Mouse (Mus musculus) hindbrain, embryonic 15.5 days (tissue): Measurements from ENCODE around the gene Rps6ka1. TPM values are rescaled to one million over a fixed set of nuclear protein-coding genes. Genes with fewer than 3 reads are reported as not detected.
"Not testable (repeated sequence)": the region's sequence is repeated elsewhere in the genome, so short reads cannot be mapped to it uniquely, and the experiment has no call there.

Experiments used
- ATAC-seq: fragments of 200-750 bp; cut with Nextera tagmentation; 2 replicates; pipeline ENCODE4 v1.8.0; 2017; ENCODE audit warnings: low read depth, moderate number of reproducible peaks, moderate TSS enrichment; ENCODE audit not compliant: low FRiP score
- H3K27ac ChIP-seq: fragments of 300-500 bp; sonication (generic); replicated peaks from 2 replicates; pipeline ENCODE4 v1.5.1; 2015; ENCODE audit warnings: mild to moderate bottlenecking, inconsistent platforms
- H3K27me3 ChIP-seq: fragments of 300-500 bp; sonication (generic); 2 replicates; pipeline ENCODE4 v1.6.1; 2015; ENCODE audit warnings: control low read depth, inconsistent platforms
- H3K36me3 ChIP-seq: fragments of 300-500 bp; sonication (generic); 2 replicates; pipeline ENCODE4 v1.6.1; 2015; ENCODE audit warnings: control low read depth, inconsistent platforms
- H3K4me1 ChIP-seq: fragments of 300-500 bp; sonication (generic); replicated peaks from 2 replicates; pipeline ENCODE4 v1.6.1; 2015; ENCODE audit warnings: control low read depth, inconsistent platforms
- H3K4me2 ChIP-seq: fragments of 300-500 bp; sonication (generic); 2 replicates; pipeline ENCODE4 v1.6.1; 2015; ENCODE audit warnings: moderate library complexity, mild to moderate bottlenecking, inconsistent platforms
- H3K4me3 ChIP-seq: fragments of 300-500 bp; sonication (generic); 2 replicates; pipeline ENCODE4 v1.5.1; 2015; ENCODE audit warnings: mild to moderate bottlenecking, inconsistent platforms
- H3K9ac ChIP-seq: fragments of 300-500 bp; sonication (generic); 2 replicates; pipeline ENCODE4 v1.6.1; 2015; ENCODE audit warnings: inconsistent platforms
- H3K9me3 ChIP-seq: fragments of 300-500 bp; sonication (generic); 2 replicates; pipeline ENCODE4 v1.6.1; 2016; ENCODE audit warnings: control low read depth, inconsistent platforms
- WGBS: fragments of 180-500 bp; shearing (Covaris S2); methylation state at CpG from one replicate; pipeline ENCODE4 v1.1.7; 2015; 5-methylcytosine and 5-hydroxymethylcytosine counted together
- polyA plus RNA-seq: library from polyadenylated mRNA; unstranded; fragments of >200 nt; fragmentation: Nextera tagmentation; extraction: Ambion mirVana; gene quantifications from 2 replicates; pipeline ENCODE4 v1.2.1, GENCODE M21; 2015

Rps6ka1 gene
- polyA plus RNA-seq, 1 experiment from 2014 or later: 25.0 TPM

GRCm38 (mm10) chr4:133907086-133907485 is 19.5 kb upstream of the Rps6ka1 start:
- Histone ChIP-seq H3K27me3 (no peaks in the 10 kb centered on the region), H3K27ac (no peak overlapping the region), H3K9ac (no peak overlapping the region), H3K36me3 (no peaks in the 10 kb centered on the region), H3K4me3 (no peak overlapping the region), H3K9me3 (no peaks in the 10 kb centered on the region), H3K4me2 (no peak overlapping the region), H3K4me1 (peaks cover 11% of the 10 kb centered on the region)
- ATAC-seq: no peak
- WGBS: 72% methylated on average over 4 of the region's 4 CpGs

GRCm38 (mm10) chr4:133906336-133906735 is 18.7 kb upstream of the Rps6ka1 start:
- H3K36me3 ChIP-seq, H3K4me2 ChIP-seq, H3K27me3 ChIP-seq, H3K27ac ChIP-seq, H3K4me1 ChIP-seq, H3K9ac ChIP-seq, H3K4me3 ChIP-seq, ATAC-seq, H3K9me3 ChIP-seq: not testable (repeated sequence)
- whole genome bisulfite sequencing: 86% methylated on average over 4 of the region's 5 CpGs

GRCm38 (mm10) chr4:133905167-133905566 is 17.6 kb upstream of the Rps6ka1 start:
- no peak for ATAC-seq

GRCm38 (mm10) chr4:133904326-133904725 is 16.7 kb upstream of the Rps6ka1 start:
- H3K4me2 ChIP-seq: no peak overlapping the region
- no peaks in the 10 kb centered on the region for H3K4me1 ChIP-seq
- H3K9me3 ChIP-seq: no peaks in the 10 kb centered on the region
- no peaks in the 10 kb centered on the region for H3K36me3 ChIP-seq
- no peak overlapping the region for H3K27ac ChIP-seq
- ATAC-seq: no peak
- no peaks in the 10 kb centered on the region for H3K27me3 ChIP-seq
- WGBS: 88% methylated on average over 8 of the region's 8 CpGs
- no peak overlapping the region for H3K9ac ChIP-seq
- no peak overlapping the region for H3K4me3 ChIP-seq

More at GRCm38 (mm10) chr4:133905167-133905566, 17.6 kb upstream of the Rps6ka1 start:
- H3K9ac ChIP-seq: no peak overlapping the region
- no peaks in the 10 kb centered on the region for H3K36me3 ChIP-seq
- H3K27me3 ChIP-seq: no peaks in the 10 kb centered on the region
- H3K9me3 ChIP-seq: no peaks in the 10 kb centered on the region
- no peak overlapping the region for H3K27ac ChIP-seq
- WGBS: 73% methylated on average over 7 of the region's 7 CpGs
- H3K4me2 ChIP-seq: no peak overlapping the region
- H3K4me3 ChIP-seq: no peak overlapping the region
- H3K4me1 ChIP-seq: peaks cover 4% of the 10 kb centered on the region

- Histone ChIP-seq H3K4me3 (no peak overlapping the region), H3K27ac (no peak overlapping the region), H3K27me3 (no peaks in the 10 kb centered on the region), H3K9ac (no peak overlapping the region), H3K9me3 (no peaks in the 10 kb centered on the region), H3K4me1 (no peaks in the 10 kb centered on the region), H3K36me3 (no peaks in the 10 kb centered on the region), H3K4me2 (no peak overlapping the region)
- ATAC-seq: no peak
- WGBS: 67% methylated on average over 7 of the region's 7 CpGs
Measured at GRCm38 (mm10) chr4:133903372-133903771, 15.8 kb upstream of the Rps6ka1 start.

GRCm38 (mm10) chr4:133902510-133902909 is 14.9 kb upstream of the Rps6ka1 start:
- H3K9ac ChIP-seq: no peak overlapping the region
- H3K4me1 ChIP-seq: no peaks in the 10 kb centered on the region
- H3K36me3 ChIP-seq: no peaks in the 10 kb centered on the region
- no peak for ATAC-seq
- no peak overlapping the region for H3K4me3 ChIP-seq
- no peak overlapping the region for H3K4me2 ChIP-seq
- no peaks in the 10 kb centered on the region for H3K9me3 ChIP-seq
- H3K27ac ChIP-seq: no peak overlapping the region
- WGBS: 95% methylated on average over 2 of the region's 2 CpGs
- H3K27me3 ChIP-seq: no peaks in the 10 kb centered on the region

GRCm38 (mm10) chr4:133900887-133901286 is 13.3 kb upstream of the Rps6ka1 start:
- H3K9ac ChIP-seq: no peak overlapping the region
- no peak overlapping the region for H3K27ac ChIP-seq
- no peaks in the 10 kb centered on the region for H3K36me3 ChIP-seq
- H3K9me3 ChIP-seq: no peaks in the 10 kb centered on the region
- H3K4me1 ChIP-seq: no peaks in the 10 kb centered on the region
- no peak overlapping the region for H3K4me2 ChIP-seq
- H3K27me3 ChIP-seq: no peaks in the 10 kb centered on the region
- H3K4me3 ChIP-seq: no peak overlapping the region
- WGBS: 71% methylated on average over 6 of the region's 6 CpGs
- ATAC-seq: no peak

- no peak overlapping the region for H3K4me3 ChIP-seq
- no peak overlapping the region for H3K4me2 ChIP-seq
- 93% methylated on average over 6 of the region's 6 CpGs for WGBS
- no peak for ATAC-seq
- H3K9ac ChIP-seq: no peak overlapping the region
- no peak overlapping the region for H3K27ac ChIP-seq
- H3K27me3 ChIP-seq: no peaks in the 10 kb centered on the region
- H3K9me3 ChIP-seq: no peaks in the 10 kb centered on the region
- H3K36me3 ChIP-seq: no peaks in the 10 kb centered on the region
- H3K4me1 ChIP-seq: no peaks in the 10 kb centered on the region
Measured at GRCm38 (mm10) chr4:133900352-133900751, 12.8 kb upstream of the Rps6ka1 start.

- Histone ChIP-seq H3K27me3 (no peaks in the 10 kb centered on the region), H3K4me1 (no peaks in the 10 kb centered on the region), H3K9me3 (no peaks in the 10 kb centered on the region), H3K4me3 (no peak overlapping the region), H3K9ac (no peak overlapping the region), H3K4me2 (no peak overlapping the region), H3K27ac (no peak overlapping the region), H3K36me3 (no peaks in the 10 kb centered on the region)
- no peak for ATAC-seq
- WGBS: 73% methylated on average over 9 of the region's 9 CpGs
Measured at GRCm38 (mm10) chr4:133899241-133899800, 11.7 kb upstream of the Rps6ka1 start.

- H3K27me3 ChIP-seq: no peaks in the 10 kb centered on the region
- no peak overlapping the region for H3K9ac ChIP-seq
- H3K9me3 ChIP-seq: no peaks in the 10 kb centered on the region
- 18% methylated on average over 6 of the region's 6 CpGs for WGBS
- H3K27ac ChIP-seq: no peak overlapping the region
- no peaks in the 10 kb centered on the region for H3K4me1 ChIP-seq
- no peak for ATAC-seq
- H3K4me2 ChIP-seq: no peak overlapping the region
- H3K36me3 ChIP-seq: no peaks in the 10 kb centered on the region
- H3K4me3 ChIP-seq: no peak overlapping the region
Measured at GRCm38 (mm10) chr4:133898151-133898550, 10.6 kb upstream of the Rps6ka1 start.

GRCm38 (mm10) chr4:133897431-133897891 is 9.9 kb upstream of the Rps6ka1 start:
- no peaks in the 10 kb centered on the region for H3K4me1 ChIP-seq
- no peak overlapping the region for H3K4me2 ChIP-seq
- no peak overlapping the region for H3K4me3 ChIP-seq
- no peak for ATAC-seq
- H3K9me3 ChIP-seq: no peaks in the 10 kb centered on the region
- H3K27ac ChIP-seq: no peak overlapping the region
- H3K36me3 ChIP-seq: no peaks in the 10 kb centered on the region
- WGBS: 67% methylated on average over 11 of the region's 11 CpGs
- no peak overlapping the region for H3K9ac ChIP-seq
- H3K27me3 ChIP-seq: no peaks in the 10 kb centered on the region

- no peak for ATAC-seq
- Histone ChIP-seq H3K36me3 (no peaks in the 10 kb centered on the region), H3K4me2 (no peak overlapping the region), H3K27ac (no peak overlapping the region), H3K4me1 (no peaks in the 10 kb centered on the region), H3K27me3 (no peaks in the 10 kb centered on the region), H3K4me3 (no peak overlapping the region), H3K9ac (no peak overlapping the region), H3K9me3 (no peaks in the 10 kb centered on the region)
- 70% methylated on average over 1 of the region's 1 CpGs for WGBS
Measured at GRCm38 (mm10) chr4:133896984-133897383, 9.4 kb upstream of the Rps6ka1 start.

GRCm38 (mm10) chr4:133896002-133896401 is 8.4 kb upstream of the Rps6ka1 start:
- WGBS: 93% methylated on average over 3 of the region's 3 CpGs
- Histone ChIP-seq H3K27me3 (no peaks in the 10 kb centered on the region), H3K4me1 (no peaks in the 10 kb centered on the region), H3K9ac (no peak overlapping the region), H3K27ac (no peak overlapping the region), H3K36me3 (no peaks in the 10 kb centered on the region), H3K9me3 (no peaks in the 10 kb centered on the region), H3K4me2 (no peak overlapping the region), H3K4me3 (no peak overlapping the region)
- ATAC-seq: no peak
